Mouse (Mus musculus) embryonic fibroblast, embryonic 13.5 days (primary cell): ENCODE measurements at regions not wholly inside any gene's neighbourhood (a gene's known extent, or its start where the extent isn't known, plus 50 kb on each side); places are given as distances from the start of the nearest gene placed in this dataset.

ENCODE experiments used
- CTCF ChIP-seq: IDR thresholded peaks from 2 replicates; pipeline ENCODE4 v1.5.1; 2011; ENCODE audit warnings: mild to moderate bottlenecking, control low read depth, low read length, moderate library complexity, borderline replicate concordance; ENCODE audit not compliant: insufficient read depth
- POLR2A ChIP-seq: IDR thresholded peaks from 2 replicates; pipeline ENCODE4 v1.6.1; 2011; ENCODE audit warnings: low read depth, mild to moderate bottlenecking, control low read depth, low read length, moderate library complexity

GRCm38 (mm10) chr4:127809006-127809405 is 161.7 kb downstream of the CK137956 start:
- no peak for TF ChIP-seq CTCF
- TF ChIP-seq POLR2A: no peak
